Mouse (Mus musculus) midbrain, embryonic 14.5 days (tissue): ENCODE measurements around the gene Rabep2. TPM values are rescaled to one million over a fixed set of nuclear protein-coding genes. Genes with fewer than 3 reads are reported as not detected.
"Not testable (repeated sequence)": the region's sequence is repeated elsewhere in the genome, so short reads cannot be mapped to it uniquely, and the experiment has no call there.

Experiments
- ATAC-seq: fragments of 200-750 bp; cut with Nextera tagmentation; 2 replicates; pipeline ENCODE4 v1.8.0; 2017; ENCODE audit warnings: moderate number of reproducible peaks, moderate library complexity; ENCODE audit not compliant: low FRiP score, low TSS enrichment
- DNase-seq: peaks from one replicate; pipeline ENCODE4 v3.0.0-alpha.2; 2015
- H3K27ac ChIP-seq: fragments of 300-500 bp; sonication (generic); replicated peaks from 2 replicates; pipeline ENCODE4 v1.5.1; 2014; ENCODE audit warnings: mild to moderate bottlenecking, low read depth, low read length, moderate library complexity
- H3K27me3 ChIP-seq: fragments of 300-500 bp; sonication (generic); 2 replicates; pipeline ENCODE4 v1.6.1; 2014; ENCODE audit warnings: low read length, control low read depth, mixed read lengths; ENCODE audit not compliant: control insufficient read depth, insufficient read depth
- H3K36me3 ChIP-seq: fragments of 300-500 bp; sonication (generic); 2 replicates; pipeline ENCODE4 v1.6.1; 2014; ENCODE audit warnings: low read length, control low read depth; ENCODE audit not compliant: control insufficient read depth, insufficient read depth
- H3K4me1 ChIP-seq: fragments of 300-500 bp; sonication (generic); 2 replicates; pipeline ENCODE4 v1.6.1; 2014; ENCODE audit warnings: mild to moderate bottlenecking, antibody characterized with exemption, low read length, control low read depth; ENCODE audit not compliant: control insufficient read depth, insufficient read depth
- H3K4me2 ChIP-seq: fragments of 300-500 bp; sonication (generic); 2 replicates; pipeline ENCODE4 v1.6.1; 2014; ENCODE audit warnings: mild to moderate bottlenecking, low read length, moderate library complexity
- H3K4me3 ChIP-seq: fragments of 300-500 bp; sonication (generic); replicated peaks from 2 replicates; pipeline ENCODE4 v1.5.1; 2014; ENCODE audit warnings: low read depth, low read length
- H3K9ac ChIP-seq: fragments of 300-500 bp; sonication (generic); replicated peaks from 2 replicates; pipeline ENCODE4 v1.6.1; 2014; ENCODE audit warnings: mild to moderate bottlenecking, low read length, moderate library complexity
- H3K9me3 ChIP-seq: fragments of 300-500 bp; sonication (generic); 2 replicates; pipeline ENCODE4 v1.6.1; 2016; ENCODE audit warnings: low read length, control low read depth, mixed read lengths; ENCODE audit not compliant: control insufficient read depth
- WGBS: fragments of 180-500 bp; shearing (Covaris S2); extraction: QIAGEN DNeasy Blood & Tissue Kit; methylation state at CpG from one replicate; pipeline ENCODE4 v1.1.7; 2014; 5-methylcytosine and 5-hydroxymethylcytosine counted together
- polyA plus RNA-seq: library from polyadenylated mRNA; unstranded; fragments of >200 nt; fragmentation: Nextera tagmentation; extraction: Ambion mirVana; gene quantifications from 2 replicates; pipeline ENCODE4 v1.2.1, GENCODE M21; 2014

Gene Rabep2
- polyA plus RNA-seq, 1 experiment from 2014 or later = 22.1 TPM

DNA sequence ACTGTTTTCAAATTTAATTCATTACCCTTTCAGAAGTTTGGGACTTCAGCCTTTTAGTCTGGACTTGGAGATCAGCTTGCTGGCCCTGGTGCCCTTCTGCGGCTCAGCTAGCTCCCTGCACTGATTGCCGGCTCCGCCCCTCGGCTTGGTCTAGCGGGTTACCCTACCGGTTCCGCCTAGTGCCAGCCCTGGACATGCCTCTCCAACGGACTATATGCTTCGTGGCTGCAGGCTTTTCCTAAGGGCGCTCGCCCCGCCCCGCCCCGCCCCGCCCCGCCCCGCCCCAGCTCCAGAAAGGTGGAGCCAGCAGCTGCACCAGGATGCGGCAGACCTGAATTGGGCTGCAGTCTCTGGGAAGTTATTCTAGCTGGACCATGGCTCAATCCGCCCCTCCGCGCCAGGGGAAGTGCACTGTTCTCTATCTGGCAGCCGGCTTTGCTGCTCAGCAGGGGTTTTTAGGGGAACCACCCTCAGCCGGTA lies 53.9 kb downstream of the Rabep2 start:
- DNase-seq = peak; percentile 64
- H3K27ac ChIP-seq = no peak overlapping the region
- H3K4me1 ChIP-seq = no peaks in the 10 kb centered on the region
- H3K36me3 ChIP-seq = no peaks in the 10 kb centered on the region
- no peaks in the 10 kb centered on the region for H3K27me3 ChIP-seq
- H3K9me3 ChIP-seq = no peaks in the 10 kb centered on the region
- peak overlapping the region; percentile 54 for H3K4me2 ChIP-seq
- peak; percentile 40; the same call in 1 of the 2 replicates for ATAC-seq
- peak overlapping the region; percentile 19 for H3K4me3 ChIP-seq
- under 1% methylated on average over 23 of the region's 23 CpGs for WGBS
- H3K9ac ChIP-seq = peak overlapping the region; percentile 37; the same call in 1 of the 2 replicates

DNA sequence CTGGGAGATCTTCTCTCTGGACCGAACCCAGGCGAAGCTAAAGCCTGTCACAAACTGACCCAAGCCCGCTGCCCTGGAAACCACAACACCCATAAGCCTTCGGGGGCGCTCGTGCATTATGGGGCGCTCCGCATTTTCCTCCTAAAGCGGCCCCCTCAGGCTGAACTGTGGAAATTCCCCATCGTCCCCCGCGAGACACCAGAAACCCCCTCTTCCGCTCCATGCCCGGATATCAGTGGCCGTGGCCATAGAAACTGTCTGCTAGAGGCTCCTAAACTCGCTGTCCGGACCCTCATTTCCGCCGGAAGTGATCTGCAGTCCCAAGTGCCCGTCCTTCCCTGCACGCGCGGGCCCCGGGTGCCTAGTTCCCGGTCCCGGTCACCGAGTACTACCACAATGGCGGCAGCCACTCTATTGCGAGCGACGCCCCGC lies 58.5 kb downstream of the Rabep2 start, which contains the start of gene Tufm:
TSS of gene Tufm (plus strand) at position 310 of the 432 bp plus-strand sequence.
- H3K36me3 ChIP-seq = peaks cover 28% of the 10 kb centered on the region
- peak within 1 kb of the TSS; percentile 70 for H3K27ac ChIP-seq
- peak within 1 kb of the TSS; percentile 77 for H3K4me2 ChIP-seq
- WGBS = under 1% methylated on average over 32 of the region's 32 CpGs
- no peaks in the 10 kb centered on the region for H3K27me3 ChIP-seq
- peaks cover 6% of the 10 kb centered on the region; the same call in 1 of the 2 replicates for H3K4me1 ChIP-seq
- peak; percentile 94 for ATAC-seq
- DNase-seq = peak; percentile 97
- peak within 1 kb of the TSS; percentile 64 for H3K9ac ChIP-seq
- peak within 1 kb of the TSS; percentile 59 for H3K4me3 ChIP-seq
- H3K9me3 ChIP-seq = no peaks in the 10 kb centered on the region

DNA sequence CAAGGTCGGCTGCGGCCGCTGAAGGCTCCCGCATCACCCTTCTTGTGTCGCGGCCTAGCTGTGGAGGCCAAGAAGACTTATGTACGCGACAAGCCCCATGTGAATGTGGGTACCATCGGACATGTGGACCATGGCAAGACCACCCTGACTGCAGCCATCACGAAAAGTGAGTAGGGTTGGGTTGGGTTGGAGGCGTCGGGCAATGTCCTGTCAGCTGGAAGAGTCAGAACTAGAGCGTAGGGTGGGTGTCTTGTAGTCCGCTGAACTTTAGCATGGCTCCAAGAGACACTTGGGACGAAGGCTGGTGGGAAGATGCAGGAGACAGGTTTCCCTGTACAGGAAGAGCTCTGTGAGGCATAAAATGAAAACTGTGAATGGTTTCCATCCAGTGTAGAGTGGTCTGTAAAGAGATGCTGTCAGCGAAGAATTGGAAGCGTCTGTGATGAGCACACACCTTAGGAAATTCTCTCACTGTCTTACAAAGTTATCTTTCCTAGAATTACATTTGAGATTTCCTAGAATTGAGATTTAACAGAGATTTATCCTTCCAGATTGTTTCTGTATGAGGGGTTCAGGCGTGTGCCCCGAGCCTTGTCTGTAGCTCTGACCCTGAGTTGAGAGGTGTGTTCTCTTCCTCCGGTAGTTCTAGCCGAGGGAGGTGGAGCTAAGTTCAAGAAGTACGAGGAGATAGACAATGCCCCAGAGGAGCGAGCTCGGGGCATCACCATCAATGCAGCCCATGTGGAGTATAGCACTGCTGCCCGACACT lies 59.2 kb downstream of the Rabep2 start:
- 24% methylated on average over 20 of the region's 25 CpGs for WGBS
- Histone ChIP-seq H3K9ac (peak overlapping the region; percentile 64), H3K4me3 (peak overlapping the region; percentile 59), H3K4me2 (peak overlapping the region; percentile 77), H3K36me3 (peaks cover 35% of the 10 kb centered on the region), H3K27ac (0 out of 2 replicates have a peak overlapping the region, but pooled peaks have one; percentile 70)
- H3K9me3 ChIP-seq, DNase-seq, H3K27me3 ChIP-seq, H3K4me1 ChIP-seq, ATAC-seq: not testable (repeated sequence)

DNA sequence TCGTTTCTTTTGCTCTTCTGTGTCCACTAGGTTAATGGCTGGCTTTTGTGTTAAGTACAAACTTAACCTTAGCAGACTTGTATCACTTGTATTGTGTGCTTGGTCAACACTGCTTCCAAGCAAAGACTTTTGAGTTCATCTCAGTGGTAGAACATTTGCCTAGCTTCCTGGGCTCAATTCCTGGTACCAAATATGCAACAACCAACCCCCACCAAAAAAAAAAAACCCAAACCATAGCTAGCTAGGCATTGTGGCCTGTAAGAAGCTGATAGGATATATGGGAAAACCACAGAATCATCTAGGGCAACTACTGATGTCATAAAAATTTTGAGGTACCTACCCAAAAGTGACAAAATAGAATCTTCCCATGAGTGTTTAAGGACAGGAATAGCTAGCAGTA lies 62.4 kb downstream of the Rabep2 start:
- Histone ChIP-seq H3K9ac (no peak overlapping the region), H3K4me3 (no peak overlapping the region), H3K36me3 (peaks cover 67% of the 10 kb centered on the region), H3K4me2 (no peak overlapping the region), H3K27me3 (no peaks in the 10 kb centered on the region), H3K27ac (no peak overlapping the region), H3K4me1 (peaks cover 6% of the 10 kb centered on the region; the same call in 1 of the 2 replicates), H3K9me3 (no peaks in the 10 kb centered on the region)
- WGBS = 74% methylated on average over 1 of the region's 1 CpGs
- ATAC-seq (no peak), DNase-seq (no peak)

DNA sequence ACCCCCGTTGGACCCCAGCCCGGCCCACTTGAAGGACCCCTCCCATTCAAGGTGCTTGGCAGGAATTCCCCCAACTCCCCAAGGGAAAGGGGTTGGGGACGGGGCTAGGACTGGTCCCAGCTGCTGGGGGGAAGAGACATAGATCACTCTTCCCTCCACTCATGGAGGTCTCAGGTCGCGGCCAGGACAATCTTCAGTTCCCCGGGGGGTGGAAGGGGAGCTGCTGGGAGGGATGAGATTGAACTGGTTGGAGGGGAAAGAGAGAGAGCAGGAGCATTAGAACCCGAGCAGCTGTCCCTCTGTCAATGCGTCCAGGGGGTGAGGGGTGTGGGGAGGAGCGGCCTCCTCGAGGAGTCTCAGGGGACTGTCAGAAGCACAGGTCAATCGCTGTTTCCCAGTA lies 63.4 kb downstream of the Rabep2 start:
- WGBS = 58% methylated on average over 11 of the region's 11 CpGs
- DNase-seq (no peak), ATAC-seq (no peak)
- no peak overlapping the region for H3K4me3 ChIP-seq
- H3K27me3 ChIP-seq = no peaks in the 10 kb centered on the region
- no peaks in the 10 kb centered on the region for H3K9me3 ChIP-seq
- H3K36me3 ChIP-seq = peaks cover 77% of the 10 kb centered on the region
- H3K4me1 ChIP-seq = peaks cover 6% of the 10 kb centered on the region; the same call in 1 of the 2 replicates
- no peak overlapping the region for H3K27ac ChIP-seq
- H3K9ac ChIP-seq = no peak overlapping the region
- no peak overlapping the region for H3K4me2 ChIP-seq

DNA sequence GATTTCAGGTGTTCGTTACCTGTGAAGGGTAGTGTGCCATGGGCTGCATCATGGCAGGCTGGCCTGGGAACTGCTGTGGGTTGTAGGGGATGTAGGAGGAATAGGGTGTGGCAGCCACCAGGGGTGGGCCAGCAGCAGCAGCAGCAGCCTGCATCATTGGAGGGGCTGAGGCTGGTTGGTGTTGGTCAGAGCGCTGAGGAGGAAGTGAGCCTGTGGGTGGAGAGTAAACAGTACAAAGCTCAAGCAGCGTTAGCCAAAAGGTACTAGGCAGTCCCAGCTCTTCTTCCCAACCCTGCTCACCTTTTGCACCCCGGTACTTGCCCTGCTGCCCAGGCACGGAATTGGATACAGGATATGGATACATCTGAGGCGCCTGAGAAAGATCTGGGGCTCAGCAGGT lies 65.6 kb downstream of the Rabep2 start:
- Histone ChIP-seq H3K27me3 (no peaks in the 10 kb centered on the region), H3K4me1 (no peaks in the 10 kb centered on the region), H3K9ac (no peak overlapping the region), H3K27ac (no peak overlapping the region), H3K36me3 (peaks cover 96% of the 10 kb centered on the region), H3K4me2 (no peak overlapping the region), H3K9me3 (no peaks in the 10 kb centered on the region), H3K4me3 (no peak overlapping the region)
- WGBS = 94% methylated on average over 6 of the region's 6 CpGs
- ATAC-seq (no peak), DNase-seq (no peak)

DNA sequence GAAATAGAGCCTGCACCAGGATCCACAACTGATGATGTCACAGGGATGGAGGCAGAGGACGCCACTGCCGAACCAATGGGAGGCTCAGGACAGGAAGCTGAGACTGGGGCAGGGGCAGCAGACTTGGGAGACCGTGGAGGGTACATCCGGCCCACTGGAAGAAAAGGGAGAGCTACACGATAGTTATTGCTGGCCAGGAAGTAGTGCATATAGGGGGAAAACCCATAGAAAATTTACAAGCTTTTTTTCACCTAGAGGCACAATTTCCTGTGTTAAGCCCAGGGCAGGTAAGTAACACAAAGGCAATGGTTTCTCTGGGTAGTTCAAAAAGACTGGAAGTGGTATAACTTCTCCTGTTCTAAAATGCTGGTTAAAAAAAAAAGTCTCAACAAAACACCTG lies 67.9 kb downstream of the Rabep2 start:
- ATAC-seq (no peak), DNase-seq (no peak)
- peaks cover 97% of the 10 kb centered on the region for H3K36me3 ChIP-seq
- no peaks in the 10 kb centered on the region for H3K27me3 ChIP-seq
- WGBS = 95% methylated on average over 5 of the region's 5 CpGs
- no peak overlapping the region for H3K4me2 ChIP-seq
- no peak overlapping the region for H3K4me3 ChIP-seq
- H3K4me1 ChIP-seq = peaks cover 6% of the 10 kb centered on the region; the same call in 1 of the 2 replicates
- no peak overlapping the region for H3K27ac ChIP-seq
- H3K9me3 ChIP-seq = no peaks in the 10 kb centered on the region
- no peak overlapping the region for H3K9ac ChIP-seq

DNA sequence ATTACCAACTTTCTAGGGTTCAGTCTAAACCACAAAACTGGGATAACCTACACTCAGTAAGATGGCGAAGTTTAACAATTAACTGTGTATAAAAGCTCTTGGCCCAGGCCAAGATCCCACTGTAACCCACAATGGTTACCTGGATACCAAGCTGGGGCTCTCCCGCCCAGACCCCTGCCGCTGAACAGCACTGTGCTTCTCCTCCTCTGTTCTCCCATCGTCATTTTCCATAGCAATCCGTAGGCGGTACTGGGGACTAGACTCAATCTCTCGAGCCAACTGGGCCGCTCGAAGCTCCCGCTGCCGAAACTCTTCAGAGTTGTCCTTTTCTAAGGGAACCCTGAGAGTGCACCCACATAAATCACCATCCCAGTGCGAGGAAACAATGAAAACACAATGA lies 69.4 kb downstream of the Rabep2 start:
- H3K4me2 ChIP-seq = no peak overlapping the region
- H3K9me3 ChIP-seq = no peaks in the 10 kb centered on the region
- H3K9ac ChIP-seq = no peak overlapping the region
- peaks cover 83% of the 10 kb centered on the region for H3K36me3 ChIP-seq
- H3K4me3 ChIP-seq = no peak overlapping the region
- no peaks in the 10 kb centered on the region for H3K27me3 ChIP-seq
- WGBS = 91% methylated on average over 12 of the region's 12 CpGs
- H3K27ac ChIP-seq = no peak overlapping the region
- H3K4me1 ChIP-seq = peaks cover 6% of the 10 kb centered on the region; the same call in 1 of the 2 replicates
- ATAC-seq = no peak
- DNase-seq = no peak
